Mouse (Mus musculus) subcutaneous adipose tissue, adult 2 months (tissue): ENCODE data around the gene Ap1m2. TPM values are rescaled to one million over a fixed set of nuclear protein-coding genes. Genes with fewer than 3 reads are reported as not detected.

ENCODE experiments used
- polyA plus RNA-seq: library from polyadenylated mRNA; depleted of rRNA; stranded (reverse); fragments of >200 nt; gene quantifications from 2 replicates; pipeline ENCODE4 v1.2.3, GENCODE M21; 2012; ENCODE audit warnings: low replicate concordance; rRNA removed

Gene Ap1m2
- polyA plus RNA-seq, result 0.10 and 24.9 TPM in 2 replicates

DNA sequence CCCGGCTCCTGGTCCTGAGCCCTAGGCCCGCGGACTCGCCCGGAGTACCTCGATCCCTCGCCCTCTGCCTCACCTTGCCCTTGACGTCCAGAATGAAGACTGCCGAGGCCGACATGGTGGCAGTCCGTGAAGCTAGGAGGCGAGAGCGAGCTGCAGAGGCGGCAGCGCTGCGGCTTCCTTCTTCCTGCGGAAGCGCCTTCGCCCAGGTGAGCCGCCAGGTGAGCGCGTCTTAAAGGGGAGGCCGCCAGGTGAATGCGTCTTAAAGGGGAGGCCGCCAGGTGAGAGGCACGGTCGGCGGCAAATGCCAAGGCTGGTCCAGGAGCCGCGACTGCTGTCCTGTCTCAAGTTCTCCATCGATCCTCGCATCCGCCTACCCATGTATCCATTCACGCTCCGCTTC lies at the start of gene Ap1m2:
Ap1m2 (minus strand) TSS at position 204 of the 400 bp plus-strand sequence.

GRCm38 (mm10) chr9:21320619-21321512 lies 8.7 kb upstream of the Ap1m2 start, which contains the start of gene Slc44a2:
Slc44a2 (plus strand) TSS chr9:21320698.

DNA sequence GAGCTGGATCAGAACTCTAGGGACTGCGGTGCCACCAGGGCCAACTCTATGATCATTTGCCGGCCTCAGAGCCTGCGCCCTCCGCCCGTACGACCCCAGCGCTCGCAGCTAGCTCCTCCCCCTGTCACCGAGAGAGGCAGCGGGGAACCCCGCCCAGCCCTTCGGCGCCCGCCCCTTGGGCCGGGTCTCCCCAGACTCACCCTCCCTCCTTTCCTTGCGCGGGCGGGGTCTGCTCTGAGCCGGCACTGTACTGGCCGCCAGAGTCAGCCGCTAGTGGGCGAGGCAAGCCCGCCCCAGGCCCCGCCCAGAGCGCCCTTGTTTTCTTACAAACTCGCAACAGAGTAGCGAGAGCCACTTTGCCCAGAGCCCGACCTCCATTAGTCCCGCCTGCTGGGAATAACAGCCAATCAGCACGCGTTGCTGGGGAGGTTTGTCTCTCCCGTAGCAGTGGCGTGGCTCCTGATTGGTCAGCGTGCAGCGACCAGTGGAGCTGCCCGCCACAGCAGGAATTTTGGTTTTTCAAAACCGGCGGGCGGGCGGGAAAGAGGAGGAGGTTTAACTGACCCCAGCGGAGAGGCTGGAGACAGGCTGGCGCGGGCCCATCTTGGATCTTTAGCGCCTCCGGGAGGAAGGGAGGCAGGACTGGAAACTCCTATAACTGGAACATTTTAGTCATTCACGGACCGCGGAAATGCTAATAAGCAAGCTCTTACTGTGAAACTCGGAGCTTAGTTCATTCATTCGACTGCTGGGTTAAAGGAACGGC lies 20.9 kb downstream of the Ap1m2 start, which contains the start of gene Cdkn2d:
Cdkn2d (minus strand) TSS at position 386 of the 766 bp plus-strand sequence.

DNA sequence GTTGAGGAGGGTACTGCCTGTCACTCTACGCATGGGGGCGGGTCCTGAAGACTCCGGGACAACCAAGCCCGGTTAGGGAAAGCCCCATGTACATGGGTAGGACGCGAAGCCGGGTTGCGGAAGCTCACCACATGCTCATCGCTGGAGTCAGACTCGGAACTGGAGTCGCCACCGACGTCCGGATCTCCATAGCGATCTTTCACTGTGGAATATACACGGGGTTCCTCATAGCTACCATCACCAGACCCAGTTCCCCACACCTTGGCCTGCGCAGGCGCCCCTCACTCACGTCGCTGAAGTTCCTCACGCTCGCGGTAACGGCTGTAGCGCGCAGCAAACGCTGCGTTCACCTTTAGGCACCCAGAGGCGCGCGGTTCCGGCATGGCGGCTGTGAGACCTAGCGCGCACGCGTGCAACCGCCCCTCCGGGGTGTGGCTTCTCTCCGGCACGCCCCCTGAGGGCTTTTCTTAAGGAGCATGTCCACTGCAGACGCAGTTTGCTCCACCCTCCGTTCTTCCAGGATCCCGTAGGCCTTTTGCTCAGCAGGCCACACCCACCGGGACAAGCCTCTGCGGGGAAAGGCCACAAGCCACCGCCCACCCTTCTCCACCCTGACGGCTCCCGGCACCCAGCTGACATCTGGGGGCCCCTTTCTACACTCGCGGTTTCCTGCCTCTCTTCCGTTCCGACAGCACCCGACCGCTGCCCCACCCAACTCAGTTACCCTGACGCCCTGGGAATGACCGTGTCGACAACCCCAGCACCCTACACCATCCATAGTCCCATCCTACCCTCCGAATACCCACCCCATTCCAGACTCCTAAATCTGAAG lies 24.4 kb downstream of the Ap1m2 start, which contains the start of gene Kri1:
Kri1 (minus strand) TSS at position 399 of the 832 bp plus-strand sequence.

DNA sequence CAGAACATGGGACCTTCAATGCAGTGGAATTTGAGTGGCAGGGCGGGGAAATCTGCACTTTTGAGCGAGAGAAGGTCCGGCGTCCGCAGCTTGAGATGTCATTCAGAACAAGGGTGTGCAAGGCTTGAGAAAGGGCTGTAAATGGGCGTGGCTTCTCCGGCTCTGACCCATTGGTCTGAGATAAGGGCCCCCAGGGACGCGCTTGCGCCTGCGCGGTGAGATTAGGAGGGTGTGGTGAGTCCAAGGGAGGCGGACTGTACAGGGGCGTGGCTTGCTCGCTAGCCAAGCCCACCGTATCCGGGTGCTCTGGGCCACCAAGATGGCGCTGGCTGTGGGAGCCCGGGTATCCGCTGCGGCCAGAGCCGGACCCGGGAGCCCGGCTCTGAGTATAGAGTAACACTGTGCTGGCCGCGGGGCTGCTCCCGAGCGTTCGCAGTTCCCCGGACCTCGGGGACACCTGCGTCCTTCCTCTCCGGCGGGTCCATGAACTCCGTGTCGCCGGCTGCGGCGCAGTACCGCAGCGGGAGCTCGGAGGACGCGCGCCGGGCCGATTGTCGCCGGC lies 47.1 kb downstream of the Ap1m2 start, which contains the start of gene Atg4d:
Atg4d (plus strand) TSS at position 294 of the 562 bp plus-strand sequence.

GRCm38 (mm10) chr9:21248326-21248725 lies 63.8 kb downstream of the Ap1m2 start, which contains the start of gene S1pr5:
S1pr5 (minus strand) TSS chr9:21248443.

Other genes with a start within 250 kb of the Ap1m2 start
- 0.39 TPM in 1 of 2 replicates, not detected in the other for gene Zglp1, start 245.2 kb downstream of the Ap1m2 start, polyA plus RNA-seq
- gene Gm49373, start 239.2 kb downstream of the Ap1m2 start, polyA plus RNA-seq, result 0.19 and 0.48 TPM in 2 replicates
- 67.7 and 90.0 TPM in 2 replicates for gene Fdx1l, start 238.7 kb downstream of the Ap1m2 start, polyA plus RNA-seq
- gene Gm38431, start 220.3 kb downstream of the Ap1m2 start, polyA plus RNA-seq, result 1.6 and 3.5 TPM in 2 replicates
- 38.5 and 87.3 TPM in 2 replicates for gene Raver1, start 220.3 kb downstream of the Ap1m2 start, polyA plus RNA-seq
- 30.7 and 32.8 TPM in 2 replicates for gene Tyk2, start 181.1 kb downstream of the Ap1m2 start, polyA plus RNA-seq
- gene Cdc37, start 162.4 kb downstream of the Ap1m2 start, polyA plus RNA-seq, result 55.1 and 87.0 TPM in 2 replicates
- gene Pde4a, start 146.6 kb downstream of the Ap1m2 start, polyA plus RNA-seq, result 14.4 and 17.0 TPM in 2 replicates
- 63.2 and 85.9 TPM in 2 replicates for gene Keap1, start 73.0 kb downstream of the Ap1m2 start, polyA plus RNA-seq
- gene S1pr5, start 63.9 kb downstream of the Ap1m2 start, polyA plus RNA-seq, result 0.46 and 1.4 TPM in 2 replicates
- gene Atg4d, start 47.0 kb downstream of the Ap1m2 start, polyA plus RNA-seq, result 27.9 and 34.3 TPM in 2 replicates
- 24.1 and 24.6 TPM in 2 replicates for gene Kri1, start 24.4 kb downstream of the Ap1m2 start, polyA plus RNA-seq
- 28.0 and 33.8 TPM in 2 replicates for gene Cdkn2d, start 20.9 kb downstream of the Ap1m2 start, polyA plus RNA-seq
- gene Slc44a2, start 8.4 kb upstream of the Ap1m2 start, polyA plus RNA-seq, result 49.0 and 101 TPM in 2 replicates
- 29.9 and 86.4 TPM in 2 replicates for gene Ilf3, start 55.5 kb upstream of the Ap1m2 start, polyA plus RNA-seq
- gene Qtrt1, start 99.5 kb upstream of the Ap1m2 start, polyA plus RNA-seq, result 17.1 and 58.6 TPM in 2 replicates
- gene Dnm2, start 112.6 kb upstream of the Ap1m2 start, polyA plus RNA-seq, result 95.2 and 101 TPM in 2 replicates
- gene Tmed1, start 197.9 kb upstream of the Ap1m2 start, polyA plus RNA-seq, result 40.8 and 55.3 TPM in 2 replicates
- gene AB124611, start 213.8 kb upstream of the Ap1m2 start, polyA plus RNA-seq, result 4.3 and 10.0 TPM in 2 replicates
- gene Carm1, start 234.6 kb upstream of the Ap1m2 start, polyA plus RNA-seq, result 66.5 and 132 TPM in 2 replicates